Mouse (Mus musculus): Measurements from ENCODE around the gene Hmgcll1.
"Not testable (repeated sequence)": the region's sequence is repeated elsewhere in the genome, so short reads cannot be mapped to it uniquely, and the experiment has no call there.

The Hmgcll1 gene

DNA sequence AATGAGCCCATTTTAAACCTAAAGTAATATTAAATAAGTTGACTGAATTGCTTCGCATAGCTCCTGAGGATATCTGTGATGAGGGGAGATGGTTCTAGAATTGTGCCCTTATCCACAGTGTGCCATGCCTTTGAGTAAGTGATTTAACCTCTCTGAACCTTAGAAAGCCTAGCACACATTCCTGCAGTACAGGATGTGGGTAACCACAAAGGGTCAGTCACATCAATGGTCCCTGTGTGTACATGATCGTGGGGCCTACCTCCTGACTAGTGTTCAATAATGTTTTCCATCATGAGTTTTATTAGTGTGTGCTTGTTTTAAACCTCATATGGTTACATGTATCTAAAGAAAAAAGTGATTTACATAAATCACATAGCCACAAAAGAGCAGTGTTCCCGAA is 46.3 kb downstream of the Hmgcll1 start:
- no peak for DNase-seq (ENCODE audit: low spot score)

DNA sequence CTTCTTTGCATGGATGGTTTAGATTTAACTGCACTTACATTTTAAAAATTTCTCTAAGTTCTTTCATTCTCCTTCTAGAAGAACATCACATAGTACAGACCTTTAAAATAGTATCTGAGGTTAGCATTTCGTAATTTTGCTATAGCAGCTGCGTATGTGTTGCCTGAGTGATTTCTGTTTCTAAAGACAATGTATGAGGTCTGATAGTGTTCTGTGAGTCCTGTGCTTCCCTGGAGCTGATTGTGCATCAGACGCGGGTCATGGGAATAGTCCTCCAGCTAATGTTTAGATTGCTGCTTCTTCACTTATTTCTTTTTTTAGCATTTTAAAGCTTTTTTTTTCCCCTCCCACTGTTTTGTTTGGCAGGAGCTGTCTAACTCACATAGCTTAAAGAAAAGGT is 46.8 kb downstream of the Hmgcll1 start:
- DNase-seq (ENCODE audit: low spot score), result no peak

DNA sequence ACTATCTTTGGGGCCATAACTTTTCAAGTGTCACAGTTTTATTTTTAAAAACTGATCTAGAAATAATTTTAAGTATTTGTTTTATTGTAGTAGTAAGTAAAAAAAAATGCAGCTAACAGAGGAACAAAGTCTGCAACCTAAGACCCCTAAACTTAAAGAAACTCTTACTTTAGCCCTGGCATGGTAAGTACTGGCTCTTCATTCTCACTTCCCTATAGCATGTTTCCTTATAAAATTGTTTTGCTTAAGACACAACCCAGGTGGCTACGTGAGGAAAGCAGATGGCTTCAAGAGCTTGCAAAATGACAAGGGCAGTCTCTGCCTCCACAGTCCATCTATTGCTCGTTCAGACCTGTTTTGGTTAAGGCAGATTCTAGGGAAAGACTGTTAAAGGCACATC is 49.5 kb downstream of the Hmgcll1 start:
- DNase-seq (ENCODE audit: low spot score), result no peak

DNA sequence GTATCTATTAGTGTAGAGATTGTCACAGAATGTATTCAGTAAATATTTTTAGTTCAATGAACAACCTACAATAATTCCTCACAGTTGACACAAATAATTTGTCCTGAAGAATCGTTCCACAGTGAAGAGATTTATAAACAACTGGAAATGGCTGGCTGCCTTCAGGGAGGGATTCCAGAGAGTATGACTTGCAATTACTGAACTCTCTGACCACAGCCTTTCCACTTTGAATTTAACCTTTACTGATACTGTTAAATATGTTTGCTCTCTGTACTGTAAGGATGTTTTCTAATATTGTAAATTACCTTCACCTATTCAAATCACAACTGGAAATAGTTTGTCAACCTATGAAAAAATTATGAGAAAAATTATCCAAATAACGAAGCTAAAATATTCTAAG is 76.9 kb downstream of the Hmgcll1 start:
- DNase-seq (ENCODE audit: low spot score), result no peak

DNA sequence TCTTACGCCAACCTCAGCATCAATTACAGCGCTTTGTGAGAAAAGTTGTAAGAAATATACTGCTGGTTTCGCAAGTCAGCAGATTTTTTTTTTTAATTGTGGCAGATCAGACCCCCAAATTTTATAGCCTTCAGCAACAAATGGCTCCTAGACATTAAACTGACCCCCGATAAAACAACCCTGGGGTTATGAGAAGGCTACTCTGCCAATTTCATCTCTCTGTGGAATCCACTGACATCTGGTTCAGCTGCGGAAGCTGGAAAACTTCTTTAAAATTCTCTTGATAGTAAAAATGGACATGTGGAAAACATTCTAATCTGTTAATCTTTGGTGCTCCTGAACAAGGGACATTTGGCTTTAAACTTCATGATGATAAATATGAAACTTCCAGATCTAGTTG is 82.6 kb downstream of the Hmgcll1 start:
- DNase-seq (ENCODE audit: low spot score), result no peak

DNA sequence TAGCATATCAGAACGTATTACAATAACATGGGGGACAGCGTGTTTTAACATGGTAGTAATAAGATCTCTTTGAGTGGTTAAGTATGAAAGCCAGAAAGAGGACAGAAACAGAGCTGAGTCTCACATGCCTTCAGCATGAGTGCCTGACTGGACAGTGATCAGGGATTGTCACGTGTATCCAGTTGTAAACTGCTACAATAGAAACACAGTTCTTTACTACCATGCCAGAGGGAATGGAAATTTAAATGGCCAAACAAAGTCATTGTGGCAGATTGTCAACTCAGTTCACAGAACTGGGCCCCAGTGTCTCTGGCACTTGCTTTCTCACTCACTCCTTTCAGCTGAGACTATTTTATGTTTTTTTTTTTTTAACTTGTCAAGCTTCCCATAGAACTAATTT is 85.3 kb downstream of the Hmgcll1 start:
- DNase-seq (ENCODE audit: low spot score), result no peak

DNA sequence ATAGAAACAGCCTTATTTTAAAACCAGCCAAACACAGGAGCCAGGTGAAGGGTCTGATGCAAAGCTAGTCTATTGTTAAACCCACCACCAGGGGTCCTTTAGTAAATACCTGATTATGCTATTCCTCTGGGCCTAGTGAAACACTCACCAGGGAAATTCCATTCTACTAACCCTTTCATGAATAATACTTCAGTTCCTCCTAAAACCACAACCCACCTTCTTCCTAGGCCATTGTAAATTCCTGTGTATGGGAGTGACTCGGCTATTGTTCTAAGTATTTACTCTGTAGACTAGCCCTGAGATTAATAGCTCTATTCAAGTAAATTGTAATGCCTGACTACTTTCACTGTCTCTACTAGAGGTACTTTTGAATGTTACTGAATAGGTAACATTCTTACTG is 89.8 kb downstream of the Hmgcll1 start:
- not testable (repeated sequence) for DNase-seq (ENCODE audit: low spot score)

DNA sequence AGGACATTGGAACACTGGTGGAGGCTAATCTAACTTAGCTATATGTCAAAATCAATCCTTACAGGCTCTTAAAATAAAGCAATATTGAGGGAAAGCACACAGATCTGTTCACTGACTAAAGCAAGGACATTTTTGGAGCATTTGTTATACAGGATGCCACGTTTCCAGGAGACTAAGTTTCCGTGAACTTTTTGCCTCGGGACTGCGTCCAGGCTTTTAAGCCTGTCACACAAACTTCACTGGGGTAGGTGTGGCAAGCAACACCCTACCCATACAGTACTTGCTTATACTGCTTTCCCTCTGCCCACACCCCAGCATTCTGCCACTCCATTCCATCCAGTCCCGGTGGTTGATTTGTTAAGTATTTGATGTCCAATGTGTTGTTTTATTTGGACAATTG is 90.2 kb downstream of the Hmgcll1 start:
- no peak for DNase-seq (ENCODE audit: low spot score)

DNA sequence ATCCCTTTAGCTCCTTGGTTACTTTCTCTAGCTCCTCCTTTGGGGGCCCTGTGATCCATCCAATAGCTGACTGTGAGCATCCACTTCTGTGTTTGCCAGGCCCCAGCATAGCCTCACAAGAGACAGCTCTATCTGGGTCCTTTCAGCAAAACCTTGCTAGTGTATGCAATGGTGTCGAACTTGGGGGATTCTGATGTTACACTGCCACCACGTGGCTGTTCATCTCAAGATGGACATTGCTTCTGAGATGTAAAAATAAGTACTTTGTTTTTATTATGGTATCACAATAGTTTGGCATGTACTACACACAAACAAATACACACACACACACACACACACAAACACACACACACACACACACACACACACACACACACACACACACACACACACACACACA is 108.2 kb downstream of the Hmgcll1 start:
- not testable (repeated sequence) for DNase-seq (ENCODE audit: low spot score)

DNA sequence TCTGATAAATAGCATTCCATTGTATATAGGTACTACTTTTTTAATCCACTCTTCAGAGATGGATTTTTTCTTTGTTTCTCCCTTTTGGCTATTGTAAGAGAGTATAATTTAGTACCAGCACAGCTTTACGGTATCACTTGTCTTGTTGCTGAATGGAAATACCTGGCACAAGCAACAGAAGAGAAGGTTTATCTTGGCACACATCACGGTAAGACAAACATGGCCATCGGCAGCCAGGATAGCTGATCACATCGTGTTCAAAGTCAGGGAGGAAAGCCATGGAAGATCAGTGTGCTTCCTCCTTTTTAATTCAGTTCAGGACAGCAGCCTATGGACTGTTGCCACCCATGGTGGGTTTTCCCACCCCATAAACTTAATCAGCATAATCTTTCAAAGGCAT is 109.6 kb downstream of the Hmgcll1 start:
- DNase-seq (ENCODE audit: low spot score), result no peak

DNA sequence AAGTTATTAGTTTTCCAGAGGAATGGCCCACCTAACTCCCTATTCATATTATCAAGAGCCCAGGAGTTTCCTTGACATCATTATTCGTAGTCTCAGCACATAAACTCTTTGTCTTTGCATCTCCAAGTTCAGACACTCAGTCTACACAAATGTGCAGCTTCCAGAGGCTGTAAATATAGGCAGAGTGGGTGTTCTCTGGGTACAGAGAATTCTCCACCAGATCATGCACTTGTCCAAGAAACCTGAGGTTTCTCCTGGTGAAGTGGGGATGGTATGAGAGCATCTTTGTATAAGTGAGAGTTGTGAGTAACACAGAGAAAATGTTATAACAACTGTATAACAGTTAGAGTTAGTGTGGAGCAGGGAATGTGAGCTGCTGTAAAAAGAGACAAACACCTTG is 114.7 kb downstream of the Hmgcll1 start:
- no peak for DNase-seq (ENCODE audit: low spot score)

DNA sequence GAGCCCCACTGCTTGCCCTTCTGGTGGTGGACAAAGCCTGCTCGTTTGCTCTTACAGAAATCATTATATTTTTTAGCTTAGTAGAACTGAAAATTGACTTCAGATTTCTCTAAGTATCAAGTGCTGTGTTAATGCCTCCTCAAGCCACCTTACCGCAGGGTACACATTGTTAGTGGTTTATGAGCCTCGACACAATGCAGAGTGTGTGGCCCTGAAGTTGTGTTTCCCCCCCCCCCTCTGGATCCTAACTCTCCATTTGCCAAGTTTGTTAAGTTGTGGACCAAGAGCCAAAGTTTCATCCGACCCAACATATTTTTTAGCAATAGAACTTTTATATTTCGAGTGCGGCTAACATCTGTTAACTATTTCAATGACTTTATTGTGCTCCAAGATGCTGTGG is 119.4 kb downstream of the Hmgcll1 start:
- no peak for DNase-seq (ENCODE audit: low spot score)

DNA sequence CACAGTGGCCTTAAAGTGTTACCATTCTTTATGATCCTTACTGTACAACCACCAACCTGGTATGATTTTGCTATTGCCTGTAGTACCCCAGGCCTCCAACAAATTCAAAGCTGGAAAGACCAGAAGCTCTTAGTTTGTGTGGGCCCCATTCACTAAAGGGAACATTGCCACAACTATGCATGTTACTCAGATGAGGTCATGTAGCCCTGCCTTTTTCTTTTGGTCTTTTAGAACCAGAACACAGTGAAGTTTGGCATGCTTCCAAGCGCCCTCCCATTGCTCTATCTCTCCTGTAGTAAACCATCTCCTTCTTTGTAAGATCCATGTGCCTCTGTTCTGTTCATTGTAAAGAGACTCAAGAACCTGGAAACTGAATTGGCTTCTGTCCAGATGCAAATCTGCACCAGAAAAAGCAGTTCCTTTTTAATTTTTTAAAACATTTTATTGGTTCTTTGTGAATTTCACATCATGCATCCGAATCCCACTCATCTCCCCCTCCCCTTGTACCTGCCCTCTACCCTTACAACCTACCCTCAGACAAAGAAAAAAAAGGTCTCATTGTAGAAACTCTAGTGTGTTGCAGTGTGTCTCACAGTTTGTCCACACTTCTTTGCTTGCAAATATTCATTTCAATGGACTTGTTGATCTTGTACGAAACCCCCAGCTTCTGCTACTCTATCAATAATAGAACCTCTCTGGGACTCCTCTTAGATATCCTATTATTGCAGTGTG is 123.9 kb downstream of the Hmgcll1 start:
- DNase-seq (ENCODE audit: low spot score), result no peak

DNA sequence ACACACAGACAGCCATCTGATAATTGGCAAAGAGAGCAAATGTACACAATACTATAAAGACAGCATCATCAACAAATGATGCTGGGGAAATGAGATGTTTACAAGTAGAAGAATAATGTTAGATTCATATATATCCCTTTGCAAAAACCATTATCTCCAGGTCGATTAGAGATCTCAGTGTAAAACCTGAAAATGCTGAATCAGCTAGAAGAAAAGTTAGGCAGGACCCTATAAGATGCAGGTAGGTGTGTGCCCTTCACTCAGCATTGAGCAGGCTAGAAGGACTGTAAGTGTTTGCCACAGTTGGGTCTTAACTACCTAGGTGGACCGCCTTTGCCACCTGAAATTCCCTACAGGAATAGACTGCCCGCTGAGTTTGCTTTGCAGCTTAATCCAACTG is 130.9 kb downstream of the Hmgcll1 start:
- DNase-seq (ENCODE audit: low spot score), result no peak

DNA sequence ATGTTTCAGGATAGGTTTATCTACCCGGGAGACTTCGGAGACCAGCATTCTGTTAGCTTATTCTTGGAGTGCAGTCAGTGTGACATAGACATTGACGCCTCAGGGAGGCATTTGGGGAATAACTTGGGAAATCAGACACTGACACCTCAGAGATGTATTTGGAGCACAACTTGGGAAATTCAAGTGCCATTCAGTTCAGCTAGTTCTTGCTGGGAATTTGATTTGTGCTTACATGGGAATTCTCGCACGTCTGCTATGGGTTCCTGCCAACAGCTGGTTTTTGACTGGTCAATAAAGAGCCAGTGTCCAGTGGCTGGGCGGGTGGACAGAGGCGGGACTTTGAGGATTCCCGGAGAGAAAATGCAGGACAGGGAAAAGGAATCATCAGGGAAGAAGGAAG is 147.8 kb downstream of the Hmgcll1 start:
- DNase-seq (ENCODE audit: low spot score), result no peak

DNA sequence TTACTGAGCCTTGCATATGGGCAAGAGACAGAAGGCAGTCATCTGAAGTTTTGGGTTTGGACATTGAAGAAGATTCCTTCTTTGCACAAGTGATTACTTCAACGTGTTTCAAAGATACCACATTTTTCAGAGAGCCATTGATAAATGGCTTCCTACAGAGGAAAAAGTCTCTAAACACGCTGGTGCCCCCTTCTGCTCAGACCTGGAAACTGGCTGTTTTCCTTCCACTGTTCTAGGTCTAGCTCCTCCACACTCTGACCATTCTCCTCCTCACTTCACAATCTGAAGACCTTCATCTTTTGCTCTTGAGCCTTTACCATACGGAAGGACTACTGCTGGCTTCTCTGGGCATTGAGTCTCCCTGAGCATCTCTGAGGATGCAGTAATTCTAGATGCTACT is 153.7 kb downstream of the Hmgcll1 start:
- no peak for DNase-seq (ENCODE audit: low spot score)

DNA sequence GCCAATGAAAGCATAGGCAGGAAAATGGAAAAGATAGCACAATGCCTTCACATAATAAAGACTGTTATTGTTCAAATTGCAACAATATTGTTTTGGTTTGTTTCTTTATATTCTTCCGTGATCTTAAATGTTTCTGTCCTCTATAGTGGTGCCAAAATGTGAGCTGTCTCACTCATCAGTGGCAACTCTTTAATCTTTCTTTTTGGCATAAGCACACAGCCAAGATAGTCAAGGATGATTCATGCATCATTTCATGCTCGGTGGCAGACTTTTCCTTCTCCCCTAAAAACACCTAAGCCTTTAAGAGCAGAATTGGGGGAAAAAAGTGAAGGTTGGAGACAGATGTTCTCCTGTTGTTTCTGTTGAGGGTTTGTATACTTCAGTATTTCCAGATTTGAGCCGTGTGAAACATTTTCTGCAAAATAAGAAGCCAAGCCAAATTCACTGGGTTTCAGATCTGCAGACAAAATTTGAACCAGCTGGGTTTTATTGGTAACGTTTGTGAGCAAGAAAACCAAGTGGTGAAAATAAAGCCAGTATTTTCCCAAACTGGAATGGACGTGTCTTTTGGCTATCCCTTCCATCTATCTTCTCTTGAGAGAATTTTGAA is 158.1 kb downstream of the Hmgcll1 start:
- DNase-seq (ENCODE audit: low spot score), result no peak

DNA sequence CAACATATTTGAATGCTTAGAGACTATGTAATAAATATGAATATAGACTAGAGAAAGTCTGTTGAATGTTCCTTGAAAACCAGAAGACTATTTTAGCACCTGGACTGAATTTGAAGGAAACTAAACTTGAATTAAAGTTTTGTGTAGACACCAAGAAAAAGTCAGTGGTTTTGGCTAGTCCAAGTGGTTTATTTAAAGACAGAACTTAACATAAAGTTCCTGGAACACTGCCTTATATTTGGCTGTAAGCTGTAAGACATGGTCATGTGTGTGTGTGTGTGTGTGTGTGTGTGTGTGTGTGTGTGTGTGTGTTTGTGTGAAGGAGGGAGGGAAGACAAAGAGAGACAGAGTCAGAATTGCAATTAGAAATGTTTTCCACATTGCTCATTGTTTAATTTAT is 164.6 kb downstream of the Hmgcll1 start:
- DNase-seq (ENCODE audit: low spot score), result no peak
